Mouse (Mus musculus) ES-Bruce4 (cell line): ENCODE data around the gene Socs3.

ENCODE experiments used
- CTCF ChIP-seq: IDR thresholded peaks from one replicate; pipeline ENCODE4 v1.8.1; 2011; ENCODE audit warnings: low read depth, low read length
- EP300 ChIP-seq: IDR thresholded peaks from 2 replicates; pipeline ENCODE4 v1.6.1; 2011; ENCODE audit warnings: low read depth, low read length; ENCODE audit not compliant: insufficient read depth
- POLR2A ChIP-seq: IDR thresholded peaks from one replicate; pipeline ENCODE4 v1.8.1; 2011; ENCODE audit warnings: low read length; ENCODE audit not compliant: insufficient read depth

DNA sequence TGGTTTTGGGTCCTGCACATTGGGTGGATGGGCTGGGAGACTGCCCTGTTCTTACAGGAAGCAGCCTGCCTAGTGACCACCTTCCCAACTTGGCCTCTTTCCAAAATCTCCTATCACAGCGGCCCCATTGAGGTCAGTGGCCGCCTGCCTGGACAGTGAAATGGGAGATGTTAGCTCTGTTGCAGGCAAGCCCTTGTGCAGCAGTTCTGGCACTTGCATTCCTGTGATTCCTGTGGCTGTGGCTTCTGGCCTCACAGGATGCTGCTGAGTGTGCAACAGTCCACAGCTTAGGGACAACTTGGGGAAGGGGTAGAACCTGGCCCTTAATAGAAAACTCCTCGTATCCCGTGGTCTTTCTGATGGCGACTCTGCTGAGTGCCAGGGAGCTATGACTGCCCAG is 33.9 kb upstream of the Socs3 start:
- TF ChIP-seq POLR2A (no peak), EP300 (no peak), CTCF (no peak)
